Mouse (Mus musculus) C2C12 (cell line): ENCODE measurements around the gene Map3k11.

Experiments used
- CTCF ChIP-seq: IDR thresholded peaks from one replicate; pipeline ENCODE4 v1.5.1; 2011; ENCODE audit not compliant: control insufficient read depth, insufficient read depth, insufficient read length
- USF1 ChIP-seq: IDR thresholded peaks from one replicate; pipeline ENCODE4 v1.6.1; 2011; ENCODE audit warnings: low read depth, mild to moderate bottlenecking, control low read depth, moderate library complexity

- TF ChIP-seq CTCF = peak; percentile 71
- no peak for TF ChIP-seq USF1
Observed at GRCm38 (mm10) chr19:5727701-5728100, 39.2 kb downstream of the Map3k11 start.
